Mouse (Mus musculus): ENCODE data around the gene Tm7sf2.
"Not testable (repeated sequence)": the region's sequence is repeated elsewhere in the genome, so short reads cannot be mapped to it uniquely, and the experiment has no call there.

The Tm7sf2 gene

GRCm38 (mm10) chr19:6068951-6069350 is 778 bp upstream of the Tm7sf2 start:
- peak; percentile 77 for DNase-seq

DNA sequence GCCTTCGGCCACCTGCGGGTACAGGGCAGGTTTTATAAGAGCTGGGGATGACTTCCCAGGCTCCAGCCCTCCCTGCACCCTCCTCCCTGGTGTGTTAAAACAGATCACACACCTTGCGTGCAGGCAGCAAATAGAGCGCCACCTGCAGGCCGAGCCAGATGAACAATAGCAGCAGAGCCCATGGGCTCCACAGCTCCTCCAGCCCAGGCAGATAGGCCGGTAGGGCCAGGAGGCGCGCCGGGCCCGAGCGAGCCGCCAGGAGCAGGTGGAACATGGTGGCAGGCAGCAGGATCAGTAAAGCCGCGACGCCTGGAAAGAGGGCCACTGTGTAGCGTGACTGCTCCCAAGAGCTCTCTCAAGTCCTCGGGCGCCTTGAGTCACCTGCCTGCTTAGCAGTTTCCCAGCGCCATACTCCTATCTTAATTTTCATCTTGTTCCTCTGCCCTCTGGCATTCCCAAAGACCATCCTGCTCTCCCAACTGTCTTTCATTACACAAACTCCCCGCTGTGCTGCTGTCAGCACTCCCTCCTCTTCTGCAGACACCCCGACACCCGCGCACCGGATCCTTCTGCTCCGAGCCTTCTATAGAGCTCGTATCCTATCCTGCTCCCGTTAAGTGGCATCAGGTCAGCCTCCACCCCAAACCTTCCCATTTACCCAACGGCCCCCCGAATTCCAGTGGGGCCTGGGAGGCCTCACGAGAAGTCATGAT is 1.0 kb downstream of the Tm7sf2 start:
- peak; percentile 96 for DNase-seq

- DNase-seq = no peak
Observed at GRCm38 (mm10) chr19:6066571-6066970, 1.6 kb downstream of the Tm7sf2 start.

- no peak for DNase-seq
Observed at GRCm38 (mm10) chr19:6063081-6063480, 5.1 kb downstream of the Tm7sf2 start.

- no peak for DNase-seq
Observed at GRCm38 (mm10) chr19:6062418-6062817, 5.8 kb downstream of the Tm7sf2 start.

- DNase-seq = peak; percentile 77
Observed at GRCm38 (mm10) chr19:6061641-6062302, 6.4 kb downstream of the Tm7sf2 start.

GRCm38 (mm10) chr19:6061021-6061533 is 7.1 kb downstream of the Tm7sf2 start, which contains the start of gene Znhit2:
TSS of gene Znhit2 (plus strand) at chr19:6061192.
- DNase-seq = peak; percentile 92

DNA sequence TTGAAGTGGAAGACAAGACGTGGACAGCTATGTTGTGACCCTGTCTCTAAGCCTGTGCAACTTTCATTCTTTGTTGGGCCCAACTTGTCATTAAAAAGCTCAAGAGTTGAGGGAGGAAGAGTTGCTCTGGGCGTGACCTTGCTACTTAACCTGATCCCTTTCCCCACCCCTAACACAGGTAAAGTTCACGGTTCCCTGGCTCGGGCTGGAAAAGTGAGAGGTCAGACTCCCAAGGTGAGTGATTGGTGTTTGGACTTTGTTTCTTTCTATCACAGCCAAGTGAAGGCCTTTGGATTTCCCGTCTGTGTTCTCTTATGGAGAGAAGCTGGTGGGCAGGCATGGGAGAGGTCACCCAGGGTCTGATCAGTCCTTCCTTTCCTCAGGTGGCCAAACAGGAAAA is 9.2 kb downstream of the Tm7sf2 start:
- no peak for DNase-seq

DNA sequence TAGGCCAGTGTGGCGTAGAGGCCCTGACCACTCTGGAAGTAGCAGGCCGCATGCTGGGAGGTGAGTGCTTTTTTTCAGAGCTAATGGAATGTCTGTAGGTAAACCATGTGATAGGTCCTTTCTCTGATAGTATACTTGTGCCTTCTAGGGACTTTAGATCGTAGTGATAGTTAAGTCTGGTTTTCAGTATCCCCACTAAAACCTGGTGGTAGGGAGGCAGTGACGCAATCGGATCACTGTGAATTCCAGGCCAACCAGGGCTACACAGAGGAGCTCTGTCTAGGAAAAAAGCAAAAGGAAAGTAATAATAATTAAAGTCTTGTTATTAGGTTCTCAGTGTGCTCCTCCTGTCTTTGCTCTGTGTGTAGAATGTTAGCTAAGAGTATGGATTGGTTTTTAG is 9.7 kb downstream of the Tm7sf2 start:
- no peak for DNase-seq

GRCm38 (mm10) chr19:6057313-6058096 is 10.7 kb downstream of the Tm7sf2 start, which contains the start of the genes Mrpl49 and Fau:
TSS of gene Mrpl49 (minus strand) at chr19:6057785.
TSS of gene Fau (plus strand) at chr19:6057844.
- peak; percentile 100 for DNase-seq

GRCm38 (mm10) chr19:6056696-6057095 is 11.5 kb downstream of the Tm7sf2 start:
- DNase-seq = no peak

- DNase-seq = no peak
Observed at GRCm38 (mm10) chr19:6054296-6054695, 13.9 kb downstream of the Tm7sf2 start.

GRCm38 (mm10) chr19:6052516-6052915 is 15.7 kb downstream of the Tm7sf2 start:
- DNase-seq = no peak

DNA sequence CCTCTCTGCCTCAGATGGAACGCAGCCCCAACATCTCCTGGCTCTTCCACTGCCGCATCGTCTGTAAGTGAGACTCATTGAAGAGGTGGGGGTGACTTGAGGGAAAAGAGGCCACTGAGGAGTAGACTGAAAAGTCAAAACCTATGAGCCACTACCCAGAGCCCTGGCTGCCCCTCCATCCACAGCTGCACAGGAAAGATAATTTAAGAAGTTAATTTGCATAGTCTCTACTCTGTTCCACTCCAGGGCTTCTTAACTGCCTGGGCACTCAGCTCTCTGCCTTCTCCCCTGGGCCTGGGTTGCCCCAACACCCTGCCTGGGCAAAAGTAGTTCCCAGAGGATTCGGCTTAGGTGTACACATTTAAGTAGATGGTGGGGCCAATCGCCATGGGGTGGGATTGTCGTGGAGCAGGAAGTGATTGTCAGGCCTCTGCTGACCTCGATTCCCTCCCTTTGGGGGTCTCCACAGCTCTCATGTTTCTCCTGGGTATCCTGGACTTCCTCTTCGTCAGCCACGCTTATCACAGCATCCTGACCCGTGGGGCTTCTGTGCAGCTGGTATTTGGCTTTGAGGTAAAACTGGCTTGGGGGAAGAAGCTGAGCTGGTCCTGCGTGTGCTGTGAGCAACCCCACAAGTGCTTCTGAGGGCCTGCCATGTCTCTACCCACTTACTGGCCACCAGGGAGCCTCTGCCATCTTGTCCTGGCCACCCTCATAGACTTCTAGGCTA is 19.3 kb downstream of the Tm7sf2 start:
- DNase-seq = no peak

GRCm38 (mm10) chr19:6047899-6048166 is 20.3 kb downstream of the Tm7sf2 start:
- peak; percentile 17 for DNase-seq

DNA sequence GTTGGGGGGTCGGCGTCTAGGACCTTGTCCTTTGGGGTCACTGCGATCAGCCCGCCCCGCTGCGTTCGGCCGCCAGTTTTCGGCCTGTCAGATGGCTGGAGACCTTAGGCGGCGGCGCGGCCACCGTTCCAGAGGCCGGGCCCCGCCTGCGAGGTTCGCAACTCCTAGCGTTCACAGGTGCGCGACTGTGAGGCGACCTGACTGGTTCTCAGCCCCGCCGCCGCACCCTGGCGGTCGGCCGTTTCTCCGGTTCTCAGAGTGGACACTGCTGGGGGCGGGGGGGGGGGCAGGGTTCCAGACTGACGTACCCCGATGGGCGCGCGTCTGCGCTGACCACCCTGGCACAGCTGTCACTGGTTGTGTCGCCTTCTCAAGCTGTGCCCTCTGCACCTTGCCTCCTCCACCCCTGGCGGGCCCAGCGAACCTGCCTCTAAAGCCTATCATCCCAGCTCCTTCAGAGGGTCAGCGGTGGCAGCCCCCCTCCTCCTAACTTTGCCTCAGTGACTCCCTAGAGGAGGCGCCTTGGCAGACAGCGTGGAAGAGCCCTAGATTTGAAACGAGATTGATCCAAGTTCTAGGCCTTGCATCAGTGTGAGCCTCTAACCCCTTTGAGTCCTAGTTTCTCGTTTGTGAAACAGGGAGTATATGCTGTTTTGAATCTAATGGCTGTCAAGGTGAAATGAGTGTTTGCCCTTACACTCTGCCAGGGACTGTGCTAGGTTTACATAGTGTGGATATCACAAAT is 20.8 kb downstream of the Tm7sf2 start:
- DNase-seq = no peak

DNA sequence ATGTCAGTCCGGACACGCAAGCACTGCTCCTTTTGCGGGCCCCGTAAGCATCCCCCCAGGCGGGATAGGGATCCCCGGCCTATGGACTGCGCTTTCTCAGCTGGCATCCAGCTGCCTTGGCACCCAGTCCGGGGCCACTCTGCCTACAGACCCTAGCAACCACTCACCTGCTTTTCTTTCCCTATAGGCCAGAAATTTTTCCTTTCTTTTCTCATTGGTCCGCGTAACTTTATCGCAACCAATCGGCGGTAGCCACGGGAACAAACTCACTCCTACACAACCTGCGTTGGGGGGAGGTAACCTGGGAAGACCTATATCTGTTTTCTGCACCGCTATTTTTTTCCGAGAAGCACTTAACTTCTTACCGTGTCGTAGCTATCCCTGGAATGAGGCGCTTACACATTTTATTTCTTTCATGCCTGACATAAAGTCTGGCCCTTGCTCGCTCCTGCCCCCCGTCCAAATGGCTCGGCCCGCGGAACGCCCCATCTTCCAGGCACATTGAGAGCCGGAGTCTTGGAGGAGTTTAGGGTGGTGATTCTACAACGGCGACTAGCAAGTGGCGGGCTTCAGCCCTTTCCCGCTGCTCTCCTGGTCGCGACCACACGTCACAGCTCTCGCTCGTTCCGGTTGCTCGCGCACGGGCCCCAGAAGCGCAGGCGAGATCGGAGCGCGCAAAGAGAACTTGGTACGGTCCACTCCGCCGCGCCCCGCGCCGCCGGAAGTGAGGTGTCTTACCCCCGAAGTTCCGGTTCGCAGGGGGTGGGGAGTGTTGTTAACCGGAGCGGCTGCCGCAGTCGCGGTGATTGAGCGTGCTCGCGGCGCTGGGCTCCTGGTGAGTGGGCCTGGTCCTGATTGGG is 21.6 kb downstream of the Tm7sf2 start, which contains the start of gene Syvn1:
Gene Syvn1, plus strand, starts transcription at position 283 of the 860 bp plus-strand sequence.
- DNase-seq = peak; percentile 91

DNA sequence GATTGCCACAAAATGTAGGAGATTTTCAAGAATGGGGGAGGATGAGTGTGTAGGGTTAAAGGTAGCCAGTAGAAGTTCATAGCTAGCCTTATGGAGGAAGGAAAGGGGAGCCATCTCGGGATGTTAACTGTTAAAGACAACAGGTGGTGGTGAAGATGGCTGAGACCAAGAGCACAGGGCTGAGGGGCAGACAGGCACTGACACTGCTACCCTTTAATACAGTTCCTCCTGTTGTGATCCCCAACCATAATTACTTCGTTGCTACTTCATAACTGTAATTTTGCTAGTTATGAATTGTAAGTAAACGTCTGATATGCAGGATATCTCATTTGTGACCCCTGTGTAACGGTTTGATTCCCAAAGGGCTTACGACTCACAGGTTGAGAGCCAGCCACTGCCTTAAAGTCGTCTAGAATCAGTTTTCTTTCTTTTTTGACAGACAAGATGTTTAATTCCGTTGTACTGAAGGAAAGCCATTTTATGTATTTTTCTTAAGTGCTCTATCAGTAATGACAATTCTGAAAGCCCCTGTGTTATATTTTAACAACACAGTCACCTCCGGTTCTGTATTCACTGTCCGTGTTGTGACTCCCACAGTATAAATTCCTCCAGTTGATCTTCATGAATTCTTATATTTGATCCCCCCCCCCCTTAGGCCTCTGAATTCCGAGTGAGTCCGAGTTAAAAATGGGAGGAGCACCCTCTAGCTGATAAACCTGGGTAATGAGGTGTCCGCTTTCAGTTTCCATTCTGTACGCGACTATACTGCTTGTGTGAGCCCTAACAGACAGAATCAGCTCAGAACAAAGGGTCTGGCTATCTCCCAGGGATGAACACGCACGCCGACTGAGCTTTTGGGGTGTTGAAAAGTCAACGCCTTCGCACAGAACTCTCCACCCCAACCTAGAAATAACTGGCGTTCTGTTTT is 22.5 kb downstream of the Tm7sf2 start:
- no peak for DNase-seq

GRCm38 (mm10) chr19:6044102-6044501 is 24.1 kb downstream of the Tm7sf2 start:
- DNase-seq = not testable (repeated sequence)

DNA sequence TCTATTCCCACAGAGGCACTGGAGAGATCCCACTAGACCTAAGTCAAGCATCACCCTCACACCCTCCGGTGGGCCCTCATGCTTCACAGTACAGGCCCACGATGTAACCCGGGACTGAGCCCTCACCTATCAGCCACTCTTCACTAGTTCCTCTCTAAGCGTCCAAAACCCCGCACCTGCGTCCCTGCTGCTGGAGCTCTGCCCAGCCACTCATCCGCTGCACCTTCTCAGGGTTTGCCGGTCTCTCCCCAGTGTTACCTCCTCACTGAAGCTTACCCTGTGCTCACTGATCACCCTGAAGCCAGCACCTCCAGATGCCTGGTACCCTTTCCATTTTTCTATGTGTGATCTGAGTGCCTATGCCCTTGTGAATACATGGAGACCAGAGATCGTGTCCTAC is 25.9 kb downstream of the Tm7sf2 start:
- no peak for DNase-seq

All from thymus, postnatal 4 days (tissue).